Mouse (Mus musculus): ENCODE data around the gene Dusp12.
A peak's percentile ranks its signal among the peaks of the same experiment; 100 is the strongest.

Dusp12 gene

GRCm38 (mm10) chr1:170884978-170885561, at the start of gene Dusp12, which contains the start of gene Gm26620:
TSS of gene Dusp12 (minus strand) at chr1:170885540.
TSS of gene Gm26620 (plus strand) at chr1:170885065.
- DNase-seq: peak; percentile 91 to 93

- no peak for DNase-seq
Measured at GRCm38 (mm10) chr1:170934383-170934782, 49.0 kb upstream of the Dusp12 start.

GRCm38 (mm10) chr1:170933940-170934339, 48.6 kb upstream of the Dusp12 start:
- no peak for DNase-seq

- DNase-seq: no peak
Measured at GRCm38 (mm10) chr1:170933386-170933920, 48.1 kb upstream of the Dusp12 start.

GRCm38 (mm10) chr1:170932043-170932442, 46.7 kb upstream of the Dusp12 start:
- no peak for DNase-seq

- DNase-seq: no peak
Measured at GRCm38 (mm10) chr1:170929245-170929644, 43.9 kb upstream of the Dusp12 start.

GRCm38 (mm10) chr1:170928467-170928866, 43.1 kb upstream of the Dusp12 start:
- DNase-seq: no peak

GRCm38 (mm10) chr1:170927378-170927777, 42.0 kb upstream of the Dusp12 start, which contains the start of gene Fcrla:
TSS of gene Fcrla (minus strand) at chr1:170927583.
- no peak for DNase-seq

- no peak for DNase-seq
Measured at GRCm38 (mm10) chr1:170926941-170927340, 41.6 kb upstream of the Dusp12 start.

- DNase-seq: no peak
Measured at GRCm38 (mm10) chr1:170924485-170924884, 39.1 kb upstream of the Dusp12 start.

GRCm38 (mm10) chr1:170919308-170919707, 34.0 kb upstream of the Dusp12 start:
- DNase-seq: no peak

- DNase-seq: no peak
Measured at GRCm38 (mm10) chr1:170915657-170916056, 30.3 kb upstream of the Dusp12 start.

- no peak for DNase-seq
Measured at GRCm38 (mm10) chr1:170912891-170913615, 27.7 kb upstream of the Dusp12 start, which contains the start of gene Fcrlb. TSS of gene Fcrlb (minus strand) at chr1:170912941.

GRCm38 (mm10) chr1:170911907-170912660, 26.7 kb upstream of the Dusp12 start:
- DNase-seq: no peak

- DNase-seq: peak; percentile 39 to 47
Measured at GRCm38 (mm10) chr1:170908341-170908740, 23.0 kb upstream of the Dusp12 start.

GRCm38 (mm10) chr1:170907456-170908191, 22.3 kb upstream of the Dusp12 start:
- peak; percentile 60 to 63 for DNase-seq

- DNase-seq: no peak
Measured at GRCm38 (mm10) chr1:170907111-170907455, 21.7 kb upstream of the Dusp12 start.

- no peak for DNase-seq
Measured at GRCm38 (mm10) chr1:170903485-170903884, 18.1 kb upstream of the Dusp12 start.

- DNase-seq: peak; percentile 93 to 96
Measured at GRCm38 (mm10) chr1:170901536-170902238, 16.3 kb upstream of the Dusp12 start.

GRCm38 (mm10) chr1:170900799-170901467, 15.6 kb upstream of the Dusp12 start:
- DNase-seq: peak; percentile 71 to 86

- DNase-seq: no peak
Measured at GRCm38 (mm10) chr1:170898413-170899075, 13.2 kb upstream of the Dusp12 start.
